Mouse (Mus musculus) liver, embryonic 18 days (tissue): ENCODE measurements around the gene Hist3h2a. TPM values are rescaled to one million over a fixed set of nuclear protein-coding genes. Genes with fewer than 3 reads are reported as not detected.

Source experiments
- polyA plus RNA-seq: library from polyadenylated mRNA; depleted of rRNA; stranded (reverse); fragments of >200 nt; gene quantifications from 2 replicates; pipeline ENCODE4 v1.2.3, GENCODE M21; 2012; rRNA removed

Hist3h2a gene
- polyA plus RNA-seq = 14.0 and 22.7 TPM in 2 replicates

DNA sequence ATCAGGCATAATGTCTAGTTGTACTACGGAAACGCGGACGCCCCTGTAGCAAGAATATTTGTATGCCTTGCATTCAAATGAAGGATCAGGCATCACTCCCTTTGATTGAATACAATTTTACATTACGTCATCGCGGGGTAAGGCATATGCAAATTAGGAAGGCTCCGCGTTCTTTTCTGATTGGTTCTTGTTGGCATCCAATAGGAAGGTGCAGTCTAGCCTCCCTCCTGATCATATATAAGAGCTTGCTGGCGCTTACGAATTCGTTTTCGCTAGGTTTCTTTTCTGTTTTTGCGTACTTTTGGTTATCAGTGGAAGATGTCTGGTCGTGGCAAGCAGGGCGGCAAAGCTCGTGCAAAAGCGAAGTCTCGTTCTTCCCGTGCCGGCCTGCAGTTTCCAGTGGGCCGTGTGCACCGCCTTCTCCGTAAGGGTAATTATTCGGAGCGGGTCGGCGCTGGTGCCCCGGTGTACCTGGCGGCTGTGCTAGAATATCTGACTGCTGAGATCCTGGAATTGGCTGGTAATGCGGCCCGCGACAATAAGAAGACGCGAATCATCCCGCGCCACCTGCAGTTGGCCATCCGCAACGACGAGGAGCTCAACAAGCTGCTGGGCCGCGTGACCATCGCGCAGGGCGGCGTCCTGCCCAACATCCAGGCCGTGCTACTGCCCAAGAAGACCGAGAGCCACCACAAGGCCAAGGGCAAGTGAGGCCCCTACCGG, at the start of gene Hist3h2a, which contains the start of gene Trim17:
TSS of gene Hist3h2a (plus strand) at position 266 of the 723 bp plus-strand sequence.
TSS of gene Trim17 (plus strand) at position 266 of the 723 bp plus-strand sequence.

GRCm38 (mm10) chr11:58917745-58918366, 36.6 kb upstream of the Hist3h2a start, which contains the start of gene Btnl10:
Gene Btnl10 (plus strand): TSS chr11:58917908.

GRCm38 (mm10) chr11:58938322-58939087, 16.0 kb upstream of the Hist3h2a start, which contains the start of gene Rnf187:
Gene Rnf187 (minus strand): TSS chr11:58938916.

DNA sequence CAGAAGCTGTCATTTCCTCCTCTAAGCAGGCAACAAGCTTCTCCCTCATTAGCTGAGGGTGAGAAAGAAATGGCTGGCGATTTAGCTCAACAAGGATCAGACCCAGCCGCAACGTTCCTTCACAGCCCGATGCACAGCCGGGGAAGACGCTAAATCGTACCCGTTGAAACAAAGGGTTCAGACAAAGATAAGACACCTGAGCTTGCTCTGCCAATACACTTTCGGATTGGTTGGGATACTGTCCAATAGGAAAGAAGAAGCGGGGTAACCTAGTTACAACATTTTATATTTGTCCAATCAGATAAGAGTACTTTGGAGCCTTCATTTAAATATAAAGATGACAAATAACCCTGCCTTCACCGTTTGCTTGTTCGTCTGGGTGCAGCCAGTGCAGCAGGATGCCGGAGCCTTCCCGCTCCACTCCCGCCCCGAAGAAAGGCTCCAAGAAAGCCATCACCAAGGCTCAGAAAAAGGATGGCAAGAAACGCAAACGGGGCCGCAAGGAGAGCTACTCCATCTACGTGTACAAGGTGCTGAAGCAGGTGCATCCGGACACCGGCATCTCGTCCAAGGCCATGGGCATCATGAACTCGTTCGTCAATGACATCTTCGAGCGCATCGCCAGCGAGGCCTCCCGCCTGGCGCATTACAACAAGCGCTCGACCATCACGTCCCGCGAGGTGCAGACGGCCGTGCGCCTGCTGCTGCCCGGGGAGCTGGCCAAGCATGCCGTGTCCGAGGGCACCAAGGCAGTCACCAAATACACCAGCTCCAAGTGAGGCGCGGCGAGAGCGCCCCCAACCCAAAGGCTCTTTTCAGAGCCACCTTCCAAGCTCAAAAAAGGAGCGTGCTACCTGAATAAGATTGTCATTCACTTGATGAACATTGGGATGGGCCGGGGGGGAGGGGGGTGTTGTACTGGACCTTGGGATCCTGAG, 5.7 kb upstream of the Hist3h2a start, which contains the start of gene Hist3h2ba:
TSS of gene Hist3h2ba (plus strand) at position 379 of the 938 bp plus-strand sequence.

DNA sequence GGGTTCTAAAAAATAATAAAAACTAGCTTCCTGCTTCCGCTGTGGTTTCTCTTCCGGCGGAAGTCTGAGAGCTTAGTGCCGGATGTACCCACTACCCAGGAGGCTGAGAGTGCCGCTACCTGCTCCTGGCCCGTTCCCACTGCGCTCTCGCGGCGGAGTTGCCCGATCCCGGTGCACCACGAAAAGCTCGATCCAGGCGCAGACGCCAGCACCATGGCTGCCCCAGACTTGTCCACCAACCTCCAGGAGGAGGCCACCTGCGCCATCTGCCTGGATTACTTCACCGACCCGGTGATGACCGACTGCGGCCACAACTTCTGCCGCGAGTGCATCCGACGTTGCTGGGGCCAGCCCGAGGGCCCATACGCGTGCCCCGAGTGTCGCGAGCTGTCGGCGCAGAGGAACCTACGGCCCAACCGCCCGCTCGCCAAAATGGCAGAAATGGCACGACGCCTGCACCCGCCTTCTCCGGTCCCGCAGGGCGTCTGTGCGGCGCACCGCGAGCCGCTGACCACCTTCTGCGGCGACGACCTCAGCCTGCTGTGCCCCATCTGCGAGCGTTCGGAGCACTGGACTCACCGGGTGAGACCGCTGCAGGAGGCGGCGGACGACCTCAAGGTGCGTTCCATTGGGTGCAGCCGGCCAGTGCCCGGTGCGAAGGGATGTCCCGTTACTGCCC, 23.7 kb downstream of the Hist3h2a start, which contains the start of gene Trim11:
TSS of gene Trim11 (plus strand) at position 67 of the 679 bp plus-strand sequence.

Other genes starting within 250 kb of the Hist3h2a start
- gene Olfr318, start 230.7 kb upstream of the Hist3h2a start, polyA plus RNA-seq = not detected in 2 replicates
- gene Olfr317, start 215.5 kb upstream of the Hist3h2a start, polyA plus RNA-seq = not detected in 2 replicates
- gene Olfr316, start 202.0 kb upstream of the Hist3h2a start, polyA plus RNA-seq = not detected in 2 replicates
- gene Olfr315, start 181.5 kb upstream of the Hist3h2a start, polyA plus RNA-seq = not detected in 2 replicates
- not detected in 2 replicates for gene Olfr314, start 171.7 kb upstream of the Hist3h2a start, polyA plus RNA-seq
- gene Fam183b, start 152.7 kb upstream of the Hist3h2a start, polyA plus RNA-seq = 0.15 TPM in 1 of 2 replicates, not detected in the other
- not detected in 2 replicates for gene Olfr313, start 139.7 kb upstream of the Hist3h2a start, polyA plus RNA-seq
- gene Olfr312, start 125.4 kb upstream of the Hist3h2a start, polyA plus RNA-seq = not detected in 2 replicates
- gene Olfr311, start 115.4 kb upstream of the Hist3h2a start, polyA plus RNA-seq = not detected in 2 replicates
- gene Gm12258, start 107.5 kb upstream of the Hist3h2a start, polyA plus RNA-seq = 2.5 and 2.7 TPM in 2 replicates
- gene 2810021J22Rik, start 87.5 kb upstream of the Hist3h2a start, polyA plus RNA-seq = 1.0 and 1.3 TPM in 2 replicates
- gene Zfp39, start 50.5 kb upstream of the Hist3h2a start, polyA plus RNA-seq = 2.9 and 3.0 TPM in 2 replicates
- 13.5 and 14.6 TPM in 2 replicates for gene Btnl10, start 36.8 kb upstream of the Hist3h2a start, polyA plus RNA-seq
- 63.0 and 65.7 TPM in 2 replicates for gene Rnf187, start 15.8 kb upstream of the Hist3h2a start, polyA plus RNA-seq
- gene Hist3h2ba, start 5.8 kb upstream of the Hist3h2a start, polyA plus RNA-seq = 15.6 and 26.7 TPM in 2 replicates
- gene Trim17, start within 50 bp of the Hist3h2a start, polyA plus RNA-seq = 0.04 and 0.08 TPM in 2 replicates
- gene Trim11, start 23.4 kb downstream of the Hist3h2a start, polyA plus RNA-seq = 9.3 and 11.3 TPM in 2 replicates
- 0.66 and 0.73 TPM in 2 replicates for gene Obscn, start 181.7 kb downstream of the Hist3h2a start, polyA plus RNA-seq
- gene Iba57, start 209.1 kb downstream of the Hist3h2a start, polyA plus RNA-seq = 5.3 and 5.9 TPM in 2 replicates
- gene Gjc2, start 228.5 kb downstream of the Hist3h2a start, polyA plus RNA-seq = 0.28 and 0.41 TPM in 2 replicates
- gene Guk1, start 237.5 kb downstream of the Hist3h2a start, polyA plus RNA-seq = 40.7 and 42.7 TPM in 2 replicates
- 21.8 and 24.0 TPM in 2 replicates for gene Mrpl55, start 247.8 kb downstream of the Hist3h2a start, polyA plus RNA-seq